Mouse (Mus musculus) liver, postnatal 0 days (tissue): Measurements from ENCODE around the gene Lrrc1.

Source experiments
- CTCF ChIP-seq: sonication (generic); IDR thresholded peaks from 2 replicates; pipeline ENCODE4 v1.5.1; 2016; ENCODE audit warnings: antibody characterized with exemption, low read depth
- EP300 ChIP-seq: IDR thresholded peaks from 2 replicates; pipeline ENCODE4 v1.6.1; 2016; ENCODE audit warnings: antibody characterized with exemption, low read depth, mild to moderate bottlenecking

- TF ChIP-seq CTCF = no peak
- TF ChIP-seq EP300 = no peak
These were observed 36.8 kb downstream of the Lrrc1 start for GRCm38 (mm10) chr9:77507743-77508394.
